Mouse (Mus musculus): ENCODE results near the gene Wbp2. TPM values are rescaled to one million over a fixed set of nuclear protein-coding genes. Genes with fewer than 3 reads are reported as not detected.

The Wbp2 gene
- total RNA-seq, 1 experiment from 2014 or later, result 121 TPM

- no peak for DNase-seq
These were observed 2.8 kb upstream of the Wbp2 start for GRCm38 (mm10) chr11:116089545-116089944.

- no peak for DNase-seq
These were observed 2.1 kb upstream of the Wbp2 start for GRCm38 (mm10) chr11:116088741-116089394.

DNA sequence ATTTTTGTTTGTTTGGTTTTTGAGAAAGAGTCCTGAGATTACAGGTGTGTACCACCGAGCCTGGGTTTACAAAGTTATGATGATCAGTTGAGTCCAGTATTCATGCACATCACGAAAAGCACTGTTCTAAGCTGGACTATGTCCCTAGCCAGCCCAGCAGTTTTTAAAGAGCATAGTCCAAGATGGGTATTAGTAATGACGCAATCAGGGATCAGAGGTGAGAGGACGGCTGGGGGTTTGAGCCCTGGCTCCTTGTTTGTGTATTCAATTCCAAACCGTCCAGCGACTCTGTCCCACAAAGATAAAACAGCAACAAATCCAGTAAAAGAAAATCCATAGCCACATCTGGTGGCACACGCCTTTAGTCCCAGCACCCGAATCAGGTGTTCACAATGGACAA lies 1.4 kb upstream of the Wbp2 start:
- DNase-seq, result no peak

DNA sequence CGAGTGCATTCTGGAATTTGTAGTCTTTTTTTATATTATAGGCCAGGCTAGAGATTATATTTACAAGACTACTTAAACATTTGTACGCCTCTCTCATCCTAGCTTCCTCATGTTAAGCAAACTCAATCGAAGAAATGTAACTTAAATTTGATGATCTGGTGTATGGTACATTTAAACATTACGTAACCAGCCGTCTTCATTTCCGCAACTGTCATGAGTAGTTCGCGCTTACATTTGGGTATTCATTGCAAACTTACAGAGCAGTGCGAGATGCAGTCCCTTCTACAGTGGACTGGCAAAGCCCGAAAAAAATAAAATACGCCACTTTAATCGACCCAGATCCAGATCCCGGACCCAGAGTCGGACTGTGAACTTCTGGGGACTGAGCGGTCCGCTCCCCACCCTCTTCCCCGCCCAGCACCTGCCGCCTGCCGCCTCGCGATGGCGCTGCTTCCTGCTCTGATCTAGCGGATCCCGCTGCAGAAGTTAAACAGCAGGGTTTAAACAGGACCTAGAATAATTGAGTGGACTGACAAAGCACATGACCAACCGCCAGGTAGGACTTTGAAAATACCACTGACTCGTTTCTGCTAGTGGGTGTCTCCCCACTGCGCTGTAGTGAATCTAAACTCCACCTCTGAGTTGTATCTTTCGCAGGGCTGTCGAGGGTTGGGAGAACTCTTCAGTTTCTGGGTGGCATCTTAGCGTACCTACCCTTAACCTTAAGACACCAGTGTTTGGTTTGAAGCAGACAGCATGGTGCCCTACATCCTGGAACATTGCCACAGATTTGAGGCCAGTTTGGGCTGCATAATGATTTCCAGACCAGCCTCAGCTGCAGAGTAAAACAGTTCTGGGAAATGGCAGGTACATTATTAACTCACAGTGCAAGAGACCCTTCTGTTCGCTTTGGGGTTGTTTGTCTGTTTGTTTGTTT lies 667 bp upstream of the Wbp2 start:
- peak; percentile 94 for DNase-seq

DNA sequence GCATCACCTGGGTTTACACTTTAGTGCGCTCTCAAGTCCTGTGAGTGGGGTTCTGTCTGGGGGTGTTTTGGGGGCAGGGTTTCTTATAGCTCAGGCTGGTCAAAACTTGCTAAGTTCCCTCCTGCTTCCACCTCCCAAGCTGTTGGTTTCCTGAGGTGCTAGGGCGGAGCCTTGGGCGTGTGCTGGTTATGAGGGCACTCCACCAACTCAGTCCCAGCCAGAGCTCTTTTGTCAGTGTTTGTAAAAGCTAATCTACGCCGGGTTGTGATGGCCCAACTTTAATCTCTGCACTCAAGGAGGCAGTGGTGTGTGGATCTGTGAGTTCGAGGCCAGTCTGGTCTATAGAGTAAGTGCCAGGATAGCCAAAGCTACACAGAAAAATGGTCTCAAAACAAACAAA lies 2.6 kb downstream of the Wbp2 start:
- DNase-seq, result no peak

DNA sequence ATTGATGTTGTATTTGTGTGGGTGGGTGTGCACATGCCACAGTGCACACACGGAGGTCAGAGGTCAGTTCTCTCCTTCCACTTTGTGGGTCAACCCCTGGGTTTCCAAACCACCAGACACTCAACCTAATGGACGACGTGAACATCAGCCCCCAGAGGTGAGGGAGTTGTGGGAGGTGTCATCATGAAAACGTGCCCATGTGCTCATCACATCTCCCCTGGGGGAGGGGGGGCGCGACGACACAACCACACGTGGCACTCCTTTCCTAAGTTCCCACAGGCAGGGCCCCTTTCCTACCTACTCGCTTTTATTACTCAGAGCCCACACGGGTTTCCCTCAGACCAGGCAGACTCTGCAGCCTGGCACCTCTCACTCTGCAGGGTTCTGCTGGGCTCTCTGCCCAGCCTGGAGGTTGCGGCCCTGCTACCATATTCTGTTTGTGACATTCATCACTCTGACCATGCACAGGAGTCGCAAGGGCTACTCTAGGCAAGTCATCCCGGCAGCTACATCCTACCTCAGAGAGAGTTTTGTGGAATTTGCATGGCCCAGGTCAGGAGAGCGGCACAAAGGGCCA lies 3.6 kb downstream of the Wbp2 start:
- no peak for DNase-seq

DNA sequence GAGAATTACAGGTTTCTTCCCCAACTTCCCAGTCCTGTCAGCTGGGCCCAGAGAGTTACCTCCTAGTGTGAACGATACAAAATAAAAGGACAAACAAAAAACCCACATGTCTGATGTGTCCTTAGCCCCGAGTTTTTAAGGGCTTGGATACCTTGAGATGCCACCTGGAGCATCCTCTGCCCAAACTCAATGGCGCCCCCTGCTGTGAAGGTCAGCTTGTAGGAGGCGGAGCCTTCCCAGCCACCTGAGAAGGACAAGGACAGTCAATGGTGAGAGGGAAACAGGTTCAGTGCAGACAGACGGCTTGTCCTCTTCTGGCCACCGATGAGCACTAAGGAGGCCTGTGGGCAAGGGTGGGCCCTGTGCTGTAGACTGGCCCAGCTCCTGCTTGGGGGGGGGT lies 5.7 kb downstream of the Wbp2 start:
- peak; percentile 67 for DNase-seq

DNA sequence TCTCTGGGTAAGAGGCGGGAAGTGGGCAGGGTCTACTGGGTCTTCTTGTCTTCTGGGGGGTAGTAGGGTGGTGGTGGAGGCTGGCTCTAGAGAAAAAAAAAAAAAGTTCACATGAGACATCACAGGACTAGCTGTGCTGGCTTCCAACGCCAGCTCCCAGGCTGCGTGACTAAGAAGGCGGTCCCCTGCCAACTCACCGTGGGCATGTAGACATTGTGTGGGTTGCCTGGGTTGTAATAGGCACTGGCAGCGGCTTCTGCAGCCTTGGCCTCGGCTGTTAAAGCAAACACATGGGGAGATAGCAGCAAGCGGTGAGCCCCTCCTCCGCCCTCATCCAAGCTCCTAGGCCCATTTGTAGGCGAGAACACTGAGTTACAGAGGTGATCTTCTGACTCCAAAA lies 7.3 kb downstream of the Wbp2 start:
- DNase-seq, result peak; percentile 72

- no peak for DNase-seq
These were observed 8.0 kb downstream of the Wbp2 start for GRCm38 (mm10) chr11:116078676-116079320.

DNA sequence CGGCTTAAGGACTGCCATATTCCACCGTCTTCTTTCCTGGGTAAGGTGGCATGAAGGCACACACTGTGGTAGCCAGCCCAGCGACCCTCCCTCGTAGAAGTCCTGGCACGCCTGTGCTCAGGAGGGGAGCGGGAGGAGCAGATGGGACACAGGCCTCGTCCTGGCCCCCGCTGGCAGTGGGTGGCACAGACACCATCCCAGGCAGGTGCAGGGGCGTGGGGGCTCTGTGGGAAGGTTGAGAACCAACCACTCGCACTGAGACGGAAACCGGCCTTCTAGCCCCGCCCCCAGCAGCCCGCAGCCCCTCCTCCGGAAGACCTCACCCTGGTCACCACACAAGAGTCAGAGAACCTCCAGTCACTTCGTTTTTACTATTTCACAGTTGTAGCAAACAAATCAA lies 8.6 kb downstream of the Wbp2 start:
- DNase-seq, result peak; percentile 73

- DNase-seq, result peak; percentile 47
These were observed 9.2 kb downstream of the Wbp2 start, which contains the start of gene Unc13d for GRCm38 (mm10) chr11:116077446-116078204. Gene Unc13d, minus strand, starts transcription at chr11:116077961.

DNA sequence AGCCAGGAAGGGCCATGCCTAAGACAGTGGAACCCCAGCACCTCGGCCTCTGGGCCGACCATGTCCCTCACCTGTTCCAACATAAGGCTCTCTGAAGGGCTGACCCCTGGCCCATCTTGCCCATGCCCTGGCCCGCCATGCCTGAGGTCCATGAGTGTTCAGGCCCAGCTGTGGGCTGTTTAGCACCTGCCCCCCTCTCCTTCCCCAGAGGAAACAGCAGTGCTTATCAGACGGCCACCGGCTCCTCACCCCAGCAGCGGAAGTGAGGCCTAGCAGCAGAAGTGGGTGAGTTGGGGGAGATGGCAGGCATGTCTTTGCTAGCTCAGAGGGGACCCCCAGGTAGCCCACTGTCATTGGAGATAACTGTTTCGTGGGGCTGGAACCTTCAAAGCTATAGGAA lies 10.0 kb downstream of the Wbp2 start:
- no peak for DNase-seq

GRCm38 (mm10) chr11:116076266-116076540 lies 10.6 kb downstream of the Wbp2 start:
- no peak for DNase-seq

DNA sequence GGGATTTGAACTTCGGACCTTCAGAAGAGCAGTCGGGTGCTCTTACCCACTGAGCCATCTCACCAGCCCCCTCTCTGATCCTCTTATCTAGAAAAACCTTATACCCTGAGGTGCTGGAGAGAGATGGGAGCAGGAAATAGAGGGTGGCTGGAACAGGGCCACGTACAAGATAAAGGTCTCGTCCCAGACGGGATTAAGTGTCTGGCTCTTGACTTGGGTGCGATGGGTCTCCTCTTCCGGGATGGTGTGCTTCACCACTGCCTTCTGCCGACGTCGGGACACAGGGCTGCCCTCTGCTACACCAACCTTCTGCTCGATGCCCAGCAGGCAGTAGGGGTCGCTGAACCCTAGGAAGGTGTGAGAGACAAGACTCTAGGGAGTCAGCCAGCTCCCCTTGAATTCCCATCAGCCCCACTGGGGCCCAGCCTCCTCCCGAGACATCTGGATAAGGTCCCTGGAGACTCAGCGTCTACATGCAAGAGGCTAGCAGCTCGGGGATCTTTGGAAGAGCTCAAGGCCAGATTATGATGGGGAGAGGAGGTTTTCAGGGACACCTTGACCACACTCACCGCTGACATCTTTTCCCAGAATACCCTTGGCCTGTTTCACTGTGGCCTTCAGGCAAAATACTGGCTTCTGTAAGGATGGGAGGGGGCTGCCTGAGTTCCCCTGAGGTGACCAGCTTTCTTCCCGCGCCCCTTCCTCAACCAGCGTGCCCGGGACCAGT lies 11.1 kb downstream of the Wbp2 start:
- peak; percentile 47 for DNase-seq

- DNase-seq, result no peak
These were observed 12.3 kb downstream of the Wbp2 start for GRCm38 (mm10) chr11:116074436-116074991.

GRCm38 (mm10) chr11:116072608-116073007 lies 14.2 kb downstream of the Wbp2 start:
- DNase-seq, result no peak

DNA sequence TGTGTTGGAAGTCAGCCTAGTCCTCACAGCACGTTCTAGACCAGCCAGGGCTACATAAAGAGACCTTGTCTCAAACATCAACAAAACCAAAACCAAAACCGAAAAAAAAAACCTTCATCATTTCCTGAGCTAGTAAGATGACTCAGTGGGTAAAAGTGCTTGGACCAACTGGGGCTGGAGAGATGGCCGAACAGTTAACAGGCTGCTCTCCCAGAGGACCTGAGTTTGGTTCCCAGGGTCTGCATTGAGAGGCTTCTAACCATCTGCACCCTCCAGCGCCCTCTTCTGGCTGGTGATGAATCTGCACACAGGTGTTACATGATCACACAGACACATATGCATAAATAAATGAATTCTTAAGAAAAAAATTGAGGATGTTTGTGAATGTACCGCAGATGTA lies 15.3 kb downstream of the Wbp2 start:
- DNase-seq, result peak; percentile 65

DNA sequence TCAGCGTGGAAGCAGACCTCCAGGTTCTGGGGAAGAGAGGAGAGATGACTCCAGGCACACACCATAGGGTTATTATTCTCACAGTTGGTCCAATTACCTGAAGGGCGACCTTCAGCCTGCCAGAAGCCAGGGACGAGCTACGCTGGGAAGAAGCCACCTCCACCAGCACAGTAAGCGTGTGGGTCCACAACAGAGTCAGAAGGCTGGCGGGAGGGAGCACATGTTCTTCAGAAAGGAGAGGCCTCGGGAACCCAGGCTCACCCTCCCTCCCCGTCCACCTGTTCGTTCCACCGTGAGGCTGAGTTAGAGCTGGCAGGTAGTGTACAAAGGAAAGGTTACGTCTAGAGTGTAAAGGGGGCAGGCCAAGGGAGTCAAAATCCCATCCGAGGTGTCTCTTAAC lies 21.4 kb downstream of the Wbp2 start:
- DNase-seq, result no peak

DNA sequence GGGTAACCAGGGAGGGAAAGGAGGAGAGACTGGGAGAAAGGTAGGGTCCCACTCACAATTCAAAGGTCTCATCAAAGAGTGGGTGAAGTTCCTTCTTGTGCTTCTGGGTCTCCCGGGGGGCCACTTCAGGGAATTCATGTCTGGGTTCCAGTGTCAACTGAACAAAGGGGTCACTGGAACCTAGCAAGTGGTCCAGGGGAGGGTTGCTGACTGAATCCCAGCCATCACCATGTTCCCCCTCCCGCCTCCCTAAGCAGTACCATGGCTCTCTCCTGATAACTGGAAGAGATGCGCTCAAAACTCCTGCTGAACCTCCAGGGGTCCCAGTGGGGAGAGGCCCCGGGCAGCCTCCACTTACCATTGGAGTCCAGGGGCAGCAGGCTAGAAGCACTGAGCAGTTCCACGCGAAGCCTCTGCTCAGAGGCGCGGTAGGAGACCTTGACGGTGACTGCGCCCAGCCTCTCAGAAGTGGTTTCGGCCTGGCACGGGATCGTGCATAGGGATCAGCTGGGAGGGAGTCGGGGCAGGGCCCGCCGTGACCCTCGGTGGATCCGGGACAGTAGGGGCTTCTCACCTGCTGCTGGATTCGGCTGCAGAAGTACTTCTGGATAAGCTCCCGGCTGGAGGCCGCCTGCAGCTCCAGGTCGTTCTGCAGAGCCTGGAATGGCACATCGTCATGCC lies 22.5 kb downstream of the Wbp2 start:
- DNase-seq, result peak; percentile 35

DNA sequence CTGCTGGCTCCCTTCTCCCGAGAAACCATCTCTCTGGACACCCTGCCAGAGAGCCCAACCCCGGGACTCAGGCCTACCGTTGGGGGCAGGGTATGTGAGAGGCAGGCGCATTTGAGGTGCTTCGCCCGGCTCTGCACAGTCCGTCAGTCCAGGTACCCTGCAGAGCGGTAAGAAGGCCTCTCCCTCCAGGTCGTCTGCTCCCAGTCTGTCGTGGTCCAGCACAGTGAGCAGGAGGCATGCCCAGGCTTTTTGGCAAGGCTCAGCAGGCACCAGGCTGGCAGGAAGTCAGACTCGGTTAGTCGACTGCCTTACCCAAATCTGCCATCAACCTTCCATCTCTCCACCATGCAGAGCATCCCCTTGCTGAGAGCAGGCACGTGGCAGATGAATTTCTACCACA lies 23.2 kb downstream of the Wbp2 start:
- DNase-seq, result peak; percentile 29

- no peak for DNase-seq
These were observed 24.3 kb downstream of the Wbp2 start for GRCm38 (mm10) chr11:116062521-116062920.

All from adrenal gland, postnatal 14 days (tissue).